26 mouse cellular contexts compared by ENCODE assay signal in genomic region chr5:21592106-21592505, GRCm38 (mm10). TPM values are rescaled to one million over a fixed set of nuclear protein-coding genes. Genes with fewer than 3 reads are reported as not detected.
DNase-seq lines count a peak whose midpoint lies in the region; ATAC-seq and TF ChIP-seq lines count a peak whose summit lies in the region.
"Had no signal": no experiment of that assay in that cellular context is flagged by ENCODE, and none has a peak within 500 bp of the region (broad histone marks: within the 10 kb centered on the region; RNA-seq: fewer than 3 reads in every experiment).

No protein-coding gene starts in this region.

- H3K9me3 ChIP-seq in embryonic facial prominence, embryonic 14.5 days (ENCODE audit: control insufficient read depth, low read length): no peaks in the 10 kb centered on the region
- H3K9me3 ChIP-seq in embryonic facial prominence, embryonic 10.5 days: no peaks in the 10 kb centered on the region
- no peaks in the 10 kb centered on the region for H3K9me3 ChIP-seq in limb, embryonic 15.5 days
- no peaks in the 10 kb centered on the region for H3K9me3 ChIP-seq in liver, embryonic 11.5 days (ENCODE audit: control insufficient read depth, low read length)
- H3K9me3 ChIP-seq: embryonic facial prominence, embryonic 13.5 days; forebrain, embryonic 10.5 days; forebrain, embryonic 12.5 days had no signal

- H3K4me3 ChIP-seq in embryonic facial prominence, embryonic 14.5 days (ENCODE audit: low read depth, low read length): no peak overlapping the region
- H3K4me3 ChIP-seq in embryonic facial prominence, embryonic 10.5 days: no peak overlapping the region
- no peak overlapping the region for H3K4me3 ChIP-seq in embryonic fibroblast, embryonic 13.5 days (ENCODE audit: insufficient read depth, low read length)
- no peak overlapping the region for H3K4me3 ChIP-seq in limb, embryonic 15.5 days
- no peak overlapping the region for H3K4me3 ChIP-seq in liver, embryonic 11.5 days (ENCODE audit: low read depth, low read length)
- H3K4me3 ChIP-seq: embryonic facial prominence, embryonic 13.5 days; erythroblast, embryonic 14.5 days; forebrain, embryonic 10.5 days; forebrain, embryonic 12.5 days had no signal

- H3K27ac ChIP-seq in embryonic facial prominence, embryonic 14.5 days (replicated peaks; ENCODE audit: low read depth, low read length): no peak overlapping the region
- no peak overlapping the region for H3K27ac ChIP-seq in embryonic facial prominence, embryonic 10.5 days (replicated peaks)
- peak overlapping the region; percentile 37; the same call in 1 of the 2 replicates for H3K27ac ChIP-seq in embryonic fibroblast, embryonic 13.5 days (ENCODE audit: insufficient read depth, low read length)
- peak overlapping the region; percentile 57 for H3K27ac ChIP-seq in limb, embryonic 15.5 days
- H3K27ac ChIP-seq in liver, embryonic 11.5 days (ENCODE audit: low read depth, low read length): no peak overlapping the region
- H3K27ac ChIP-seq: embryonic facial prominence, embryonic 13.5 days; forebrain, embryonic 10.5 days; forebrain, embryonic 12.5 days had no signal

- H3K9ac ChIP-seq in embryonic facial prominence, embryonic 14.5 days (ENCODE audit: low read depth, low read length): no peak overlapping the region
- no peak overlapping the region for H3K9ac ChIP-seq in limb, embryonic 15.5 days
- H3K9ac ChIP-seq in liver, embryonic 11.5 days (ENCODE audit: low read depth, low read length): no peak overlapping the region
- H3K9ac ChIP-seq: embryonic facial prominence, embryonic 13.5 days; forebrain, embryonic 12.5 days had no signal

- no peak for TF ChIP-seq POLR2A in embryonic fibroblast, embryonic 13.5 days (IDR thresholded peaks at IDR 0.05; ENCODE audit: low read depth, low read length)

- H3K36me3 ChIP-seq in embryonic facial prominence, embryonic 14.5 days (ENCODE audit: control insufficient read depth, insufficient read depth, low read length): no peaks in the 10 kb centered on the region
- H3K36me3 ChIP-seq in embryonic facial prominence, embryonic 10.5 days (replicated peaks): no peaks in the 10 kb centered on the region
- no peaks in the 10 kb centered on the region for H3K36me3 ChIP-seq in limb, embryonic 15.5 days
- H3K36me3 ChIP-seq in liver, embryonic 11.5 days (ENCODE audit: control insufficient read depth, insufficient read depth, low read length): no peaks in the 10 kb centered on the region
- H3K36me3 ChIP-seq: embryonic facial prominence, embryonic 13.5 days; forebrain, embryonic 10.5 days; forebrain, embryonic 12.5 days had no signal

- no peak for TF ChIP-seq CTCF in embryonic fibroblast, embryonic 13.5 days (IDR thresholded peaks at IDR 0.05; ENCODE audit: borderline replicate concordance, insufficient read depth, low read length)

- WGBS in embryonic facial prominence, embryonic 14.5 days: 51% methylated on average over 2 of the region's 2 CpGs
- 89% methylated on average over 2 of the region's 2 CpGs for WGBS in embryonic facial prominence, embryonic 10.5 days
- WGBS in limb, embryonic 15.5 days: 33% methylated on average over 2 of the region's 2 CpGs
- 74% methylated on average over 2 of the region's 2 CpGs for WGBS in liver, embryonic 11.5 days

- ATAC-seq in embryonic facial prominence, embryonic 14.5 days (ENCODE audit: low read depth): no peak
- ATAC-seq in limb, embryonic 15.5 days (ENCODE audit: insufficient number of reproducible peaks, low FRiP score, low TSS enrichment, low read depth): 0 out of 2 replicates have a peak, but pooled peaks have one; percentile 40
- no peak for ATAC-seq in liver, embryonic 11.5 days (replicated peaks; ENCODE audit: low FRiP score)
- ATAC-seq: activated CD4-positive, CD25-positive, alpha-beta regulatory T cell, adult 4 months; forebrain, embryonic 14.5 days; forebrain, embryonic 16.5 days; Patski had no signal

- DNase-seq in embryonic facial prominence, embryonic 14.5 days (ENCODE audit: low spot score): peak; percentile 60
- no peak for DNase-seq in embryonic facial prominence, embryonic 10.5 days (ENCODE audit: low spot score)
- DNase-seq in 3T3-L1 (ENCODE audit: low read depth, low spot score): peak; percentile 42
- DNase-seq in liver, embryonic 11.5 days (ENCODE audit: low spot score): no peak
- no peak for DNase-seq in layer of hippocampus, postnatal 10 days (ENCODE audit: low spot score in 2 of 2)
- DNase-seq: adrenal gland, adult 8-10 months; adrenal gland, postnatal 14 days; adrenal gland, postnatal 36 days; cerebellum, adult 11-12 months; cerebellum, adult 2 months; cerebellum, adult 9-10 months; cerebellum, postnatal 10 days; cerebellum, postnatal 25 days had no signal

- H3K4me2 ChIP-seq in embryonic facial prominence, embryonic 14.5 days (ENCODE audit: low read depth, low read length): no peak overlapping the region
- no peak overlapping the region for H3K4me2 ChIP-seq in limb, embryonic 15.5 days
- no peak overlapping the region for H3K4me2 ChIP-seq in liver, embryonic 11.5 days
- H3K4me2 ChIP-seq: embryonic facial prominence, embryonic 13.5 days; forebrain, embryonic 12.5 days had no signal

- no peaks in the 10 kb centered on the region for H3K27me3 ChIP-seq in embryonic facial prominence, embryonic 14.5 days (replicated peaks; ENCODE audit: control insufficient read depth, insufficient read depth, low read length)
- no peaks in the 10 kb centered on the region for H3K27me3 ChIP-seq in embryonic facial prominence, embryonic 10.5 days (replicated peaks; ENCODE audit: low read depth, poor library complexity, severe bottlenecking)
- no peaks in the 10 kb centered on the region for H3K27me3 ChIP-seq in limb, embryonic 15.5 days
- no peaks in the 10 kb centered on the region for H3K27me3 ChIP-seq in liver, embryonic 11.5 days (replicated peaks; ENCODE audit: control insufficient read depth, insufficient read depth, low read length)
- H3K27me3 ChIP-seq: embryonic facial prominence, embryonic 13.5 days; forebrain, embryonic 12.5 days; Patski had no signal

- peaks cover 6% of the 10 kb centered on the region; the same call in 1 of the 2 replicates for H3K4me1 ChIP-seq in embryonic facial prominence, embryonic 14.5 days (ENCODE audit: control insufficient read depth, insufficient read depth, low read length)
- H3K4me1 ChIP-seq in embryonic facial prominence, embryonic 10.5 days: no peaks in the 10 kb centered on the region
- peaks cover 5% of the 10 kb centered on the region; the same call in 1 of the 2 replicates for H3K4me1 ChIP-seq in embryonic fibroblast, embryonic 13.5 days (ENCODE audit: control insufficient read depth, insufficient read depth, low read length)
- peaks cover 9% of the 10 kb centered on the region; the same call in 1 of the 2 replicates for H3K4me1 ChIP-seq in limb, embryonic 15.5 days
- no peaks in the 10 kb centered on the region for H3K4me1 ChIP-seq in liver, embryonic 11.5 days (replicated peaks; ENCODE audit: control insufficient read depth, insufficient read depth, low read length)
- H3K4me1 ChIP-seq: forebrain, embryonic 10.5 days; forebrain, embryonic 12.5 days had no signal

RNA-seq across cellular contexts. Expression of gene Lrrc17, which starts 48.7 kb away (rescaled TPM):
- 138 and 151 TPM in 2 replicates for polyA plus RNA-seq in embryonic facial prominence, embryonic 14.5 days (2014; fragmentation: Nextera tagmentation; extraction: Ambion mirVana)
- 12.9 and 15.9 TPM in 2 replicates for polyA plus RNA-seq in embryonic facial prominence, embryonic 10.5 days (2016; fragmentation: Nextera tagmentation; extraction: Ambion mirVana)
- 187 and 323 TPM in 2 replicates for polyA plus RNA-seq in embryonic fibroblast, embryonic 13.5 days (2011; ENCODE audit: insufficient read length, low read depth, missing spikeins)
- polyA plus RNA-seq in limb, embryonic 15.5 days (2015; fragmentation: Nextera tagmentation; extraction: Ambion mirVana): 106 and 121 TPM in 2 replicates
- polyA plus RNA-seq in liver, embryonic 11.5 days (2014; fragmentation: Nextera tagmentation; extraction: Ambion mirVana): 3.6 and 5.9 TPM in 2 replicates
- 1 to 10 TPM; 1.2 to 1.3 TPM for total RNA-seq in layer of hippocampus, postnatal 10 days (2021)
- total RNA-seq: MEL had no signal
- polyA plus RNA-seq: cortical plate, adult 2 months; erythroblast, embryonic 14.5 days; Patski had no signal

RNA-seq across cellular contexts. Expression of gene Fbxl13, which starts 53.3 kb away (rescaled TPM):
- 0.25 and 0.46 TPM in 2 replicates for polyA plus RNA-seq in embryonic facial prominence, embryonic 14.5 days (2014; fragmentation: Nextera tagmentation; extraction: Ambion mirVana)
- 0.09 and 0.28 TPM in 2 replicates for polyA plus RNA-seq in embryonic facial prominence, embryonic 10.5 days (2016; fragmentation: Nextera tagmentation; extraction: Ambion mirVana)
- 0.27 TPM in 1 of 2 replicates, not detected in the other for polyA plus RNA-seq in embryonic fibroblast, embryonic 13.5 days (2011; ENCODE audit: insufficient read length, low read depth, missing spikeins)
- 0.27 TPM in 1 of 2 replicates, not detected in the other for polyA plus RNA-seq in limb, embryonic 15.5 days (2015; fragmentation: Nextera tagmentation; extraction: Ambion mirVana)
- polyA plus RNA-seq in liver, embryonic 11.5 days (2014; fragmentation: Nextera tagmentation; extraction: Ambion mirVana): 0.23 and 0.32 TPM in 2 replicates
- total RNA-seq in layer of hippocampus, postnatal 10 days (2021): under 1 TPM; 0.36 to 0.78 TPM
- total RNA-seq: adrenal gland, postnatal 36 days; ES-E14 had no signal
- polyA plus RNA-seq: activated CD4-positive, CD25-positive, alpha-beta regulatory T cell, adult 4 months; erythroblast, embryonic 14.5 days had no signal

RNA-seq across cellular contexts. Expression of gene Armc10, which starts 53.5 kb away (rescaled TPM):
- polyA plus RNA-seq in embryonic facial prominence, embryonic 14.5 days (2014; fragmentation: Nextera tagmentation; extraction: Ambion mirVana): 37.1 and 40.6 TPM in 2 replicates
- polyA plus RNA-seq in embryonic facial prominence, embryonic 10.5 days (2016; fragmentation: Nextera tagmentation; extraction: Ambion mirVana): 63.1 and 63.4 TPM in 2 replicates
- polyA plus RNA-seq in embryonic fibroblast, embryonic 13.5 days (2011; ENCODE audit: insufficient read length, low read depth, missing spikeins): 34.2 and 40.4 TPM in 2 replicates
- 27.5 and 35.7 TPM in 2 replicates for polyA plus RNA-seq in limb, embryonic 15.5 days (2015; fragmentation: Nextera tagmentation; extraction: Ambion mirVana)
- 29.7 and 29.8 TPM in 2 replicates for polyA plus RNA-seq in liver, embryonic 11.5 days (2014; fragmentation: Nextera tagmentation; extraction: Ambion mirVana)
- total RNA-seq in layer of hippocampus, postnatal 10 days (2021): 10 to 100 TPM; 25.9 to 32.5 TPM

Comparison
In these comparisons a context has a peak if more than half of its experiments do, and no peak if none do; other contexts are left out.
1. DNase-seq: peak in embryonic facial prominence, embryonic 14.5 days (single experiment) and 3T3-L1 (single experiment); none in embryonic facial prominence, embryonic 10.5 days (single experiment), liver, embryonic 11.5 days (single experiment) and layer of hippocampus, postnatal 10 days (0 of 2).
2. H3K27ac ChIP-seq: peak in embryonic fibroblast, embryonic 13.5 days (single experiment) and limb, embryonic 15.5 days (single experiment); none in embryonic facial prominence, embryonic 14.5 days (single experiment), embryonic facial prominence, embryonic 10.5 days (single experiment) and liver, embryonic 11.5 days (single experiment).